Mouse (Mus musculus): ENCODE results near the gene Tmem178. TPM values are rescaled to one million over a fixed set of nuclear protein-coding genes. Genes with fewer than 3 reads are reported as not detected.
"Not testable (repeated sequence)": the region's sequence is repeated elsewhere in the genome, so short reads cannot be mapped to it uniquely, and the experiment has no call there.

Gene Tmem178
- total RNA-seq, 1 experiment from 2014 or later = not detected

DNA sequence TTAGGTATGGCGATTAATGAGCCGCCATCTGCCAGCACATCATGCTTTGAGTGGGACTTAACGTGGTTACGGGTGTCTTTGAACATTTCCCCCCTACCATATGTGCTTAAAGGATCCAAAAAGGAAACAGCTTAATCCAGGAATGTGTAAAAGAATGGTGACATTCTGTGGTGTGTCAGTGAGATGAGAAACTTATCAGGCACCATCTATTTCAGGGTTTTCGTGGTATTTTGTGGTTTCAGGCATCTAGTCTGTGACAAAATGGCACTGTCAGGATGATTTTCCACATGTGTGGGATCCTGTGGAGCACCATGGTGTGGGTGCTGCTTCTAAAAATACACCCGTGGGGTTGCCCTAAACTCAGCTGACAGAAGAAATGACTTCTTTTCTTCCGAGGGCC lies 4.6 kb upstream of the Tmem178 start:
- no peak for ATAC-seq (replicated peaks; ENCODE audit: insufficient number of reproducible peaks, low FRiP score, low TSS enrichment, poor library complexity, severe bottlenecking)

DNA sequence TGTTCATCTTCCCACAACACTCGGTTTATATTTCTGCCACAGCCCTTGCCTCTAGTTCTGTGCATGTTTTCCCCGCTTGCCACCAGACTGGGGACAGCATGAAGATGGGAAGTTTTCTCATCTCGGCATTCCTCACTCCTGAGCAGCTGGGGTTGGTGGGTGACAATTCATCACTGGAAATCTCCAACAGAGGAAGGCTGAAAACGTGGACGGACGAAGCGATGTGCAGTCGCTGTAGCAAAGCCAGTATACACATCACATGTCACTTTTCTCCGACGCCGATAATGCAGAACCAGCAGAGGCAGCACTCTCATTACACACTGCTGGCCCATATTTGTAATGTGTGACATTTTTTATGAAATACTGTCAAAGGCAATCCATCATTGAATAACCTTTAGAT lies 2.6 kb upstream of the Tmem178 start:
- no peak for ATAC-seq (replicated peaks; ENCODE audit: insufficient number of reproducible peaks, low FRiP score, low TSS enrichment, poor library complexity, severe bottlenecking)

DNA sequence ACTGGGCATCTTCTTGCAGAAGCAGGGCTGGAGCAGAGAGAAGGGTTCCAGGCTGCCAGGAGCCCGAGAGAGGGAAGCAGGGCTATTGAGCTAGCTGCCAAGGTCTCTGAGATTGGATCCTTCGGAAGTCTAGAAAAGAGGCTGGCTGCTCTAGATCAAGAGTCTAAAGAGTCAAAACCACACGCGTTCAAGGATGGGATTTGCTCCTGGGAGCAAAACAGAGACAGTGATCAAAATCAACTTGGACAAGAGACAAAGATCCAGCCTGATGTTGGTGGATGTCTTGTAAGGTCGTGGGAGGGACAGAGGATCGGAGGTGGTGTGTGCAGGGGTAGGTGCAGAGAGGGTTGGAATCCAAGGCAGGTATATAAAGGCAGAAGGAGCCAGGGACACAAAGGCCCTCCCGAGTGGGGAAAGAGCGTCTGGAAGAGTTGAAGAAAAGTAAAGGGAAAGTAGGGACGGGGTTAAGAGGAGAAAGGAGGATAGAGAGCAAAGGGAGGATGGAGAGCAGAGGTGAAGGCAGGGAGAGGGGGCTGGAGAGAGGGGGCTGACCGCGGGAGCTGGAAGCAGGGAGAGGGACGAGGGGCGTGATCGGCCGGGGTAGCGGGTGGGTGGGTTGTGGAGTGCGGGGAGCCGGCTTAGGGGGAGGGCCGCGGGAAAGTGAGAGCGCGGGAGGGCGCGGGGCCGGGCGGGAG lies 450 bp upstream of the Tmem178 start:
- ATAC-seq (replicated peaks; ENCODE audit: insufficient number of reproducible peaks, low FRiP score, low TSS enrichment, poor library complexity, severe bottlenecking) = no peak

GRCm38 (mm10) chr17:80945510-80945909 lies 1.1 kb downstream of the Tmem178 start:
- ATAC-seq (replicated peaks; ENCODE audit: insufficient number of reproducible peaks, low FRiP score, low TSS enrichment, poor library complexity, severe bottlenecking) = not testable (repeated sequence)

- no peak for ATAC-seq (replicated peaks; ENCODE audit: insufficient number of reproducible peaks, low FRiP score, low TSS enrichment, poor library complexity, severe bottlenecking)
Measured at GRCm38 (mm10) chr17:80946091-80946885, 1.9 kb downstream of the Tmem178 start.

GRCm38 (mm10) chr17:80947075-80947960 lies 2.9 kb downstream of the Tmem178 start:
- ATAC-seq (replicated peaks; ENCODE audit: insufficient number of reproducible peaks, low FRiP score, low TSS enrichment, poor library complexity, severe bottlenecking) = no peak

DNA sequence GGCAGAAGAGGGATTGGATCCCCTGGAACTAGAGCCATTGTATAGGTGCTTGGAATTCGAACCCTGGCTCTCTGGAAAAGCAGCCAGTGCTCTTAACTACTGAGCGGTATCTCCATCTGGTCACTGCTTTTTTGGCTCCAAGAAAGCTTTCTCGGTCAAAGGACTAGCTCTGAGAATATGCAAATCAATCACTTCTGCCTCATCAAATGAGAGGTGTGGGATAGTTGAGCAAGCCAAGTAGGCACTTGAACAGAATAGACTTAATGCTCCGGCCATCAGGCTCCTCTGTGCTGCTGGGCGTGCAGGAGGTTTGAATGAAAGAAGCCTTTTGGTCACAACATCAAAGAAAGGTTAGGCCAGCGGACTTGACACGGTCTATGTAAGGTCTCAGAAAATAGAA lies 5.0 kb downstream of the Tmem178 start:
- no peak for ATAC-seq (replicated peaks; ENCODE audit: insufficient number of reproducible peaks, low FRiP score, low TSS enrichment, poor library complexity, severe bottlenecking)

- ATAC-seq (replicated peaks; ENCODE audit: insufficient number of reproducible peaks, low FRiP score, low TSS enrichment, poor library complexity, severe bottlenecking) = no peak
Measured at GRCm38 (mm10) chr17:80949895-80950294, 5.5 kb downstream of the Tmem178 start.

GRCm38 (mm10) chr17:80952305-80952704 lies 7.9 kb downstream of the Tmem178 start:
- no peak for ATAC-seq (replicated peaks; ENCODE audit: insufficient number of reproducible peaks, low FRiP score, low TSS enrichment, poor library complexity, severe bottlenecking)

DNA sequence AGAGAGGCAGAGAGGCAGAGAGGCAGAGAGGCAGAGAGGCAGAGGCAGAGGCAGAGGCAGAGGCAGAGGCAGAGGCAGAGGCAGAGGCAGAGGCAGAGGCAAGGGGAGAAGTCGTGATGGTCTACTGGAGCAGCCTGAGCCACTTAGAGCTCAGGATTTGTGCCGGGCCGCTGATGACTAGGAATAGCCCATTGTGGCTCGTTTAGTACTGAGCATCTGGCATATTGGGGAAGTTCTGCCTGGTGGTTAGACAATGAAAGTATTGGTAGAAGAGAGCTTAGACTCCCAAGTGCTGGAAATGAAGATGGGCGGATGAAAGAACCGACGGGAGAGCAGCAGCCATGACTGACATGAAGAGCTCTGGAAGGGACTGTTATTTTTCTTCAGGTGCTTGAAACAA lies 11.0 kb downstream of the Tmem178 start:
- no peak for ATAC-seq (replicated peaks; ENCODE audit: insufficient number of reproducible peaks, low FRiP score, low TSS enrichment, poor library complexity, severe bottlenecking)

DNA sequence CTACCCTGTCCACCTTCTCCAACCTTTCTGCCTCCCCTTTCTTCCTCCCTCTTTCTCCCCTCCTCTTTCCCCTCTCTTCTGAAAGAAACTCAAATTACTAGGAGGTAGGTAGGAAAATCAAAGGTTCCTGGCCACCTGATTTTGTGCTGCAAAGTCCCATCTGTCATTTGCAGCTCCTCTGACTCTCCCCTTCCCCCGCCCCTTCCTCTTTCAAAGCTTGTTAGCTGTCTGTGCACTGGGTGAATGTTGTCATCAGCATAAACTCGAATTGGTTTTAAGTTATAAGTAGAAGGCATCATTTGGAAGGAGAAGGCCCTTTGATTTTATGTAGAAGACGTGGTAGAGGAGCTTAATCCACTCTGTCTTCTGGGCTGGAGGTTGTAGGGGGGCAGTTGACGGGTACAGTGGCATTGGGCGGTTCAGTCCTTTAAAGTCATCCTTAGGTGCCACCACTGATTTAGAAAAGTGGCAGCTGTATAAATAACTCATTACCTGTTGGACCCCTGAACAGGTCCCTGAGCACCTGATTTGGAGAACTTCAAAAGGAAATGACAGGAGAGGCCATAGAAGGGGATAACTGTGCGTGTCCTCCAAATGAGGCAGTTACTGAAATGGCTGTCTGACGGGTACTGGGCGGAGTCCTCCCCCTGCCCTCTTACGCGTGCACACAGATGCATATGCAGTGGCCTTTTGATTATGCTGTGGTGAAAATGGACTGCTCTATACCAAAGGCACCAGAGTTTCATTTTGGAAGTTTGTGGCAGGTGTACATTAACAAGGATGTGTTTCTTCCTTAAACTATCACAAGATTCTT lies 11.8 kb downstream of the Tmem178 start:
- ATAC-seq (replicated peaks; ENCODE audit: insufficient number of reproducible peaks, low FRiP score, low TSS enrichment, poor library complexity, severe bottlenecking) = no peak

- no peak for ATAC-seq (replicated peaks; ENCODE audit: insufficient number of reproducible peaks, low FRiP score, low TSS enrichment, poor library complexity, severe bottlenecking)
Measured at GRCm38 (mm10) chr17:80958332-80958731, 13.9 kb downstream of the Tmem178 start.

GRCm38 (mm10) chr17:80959840-80960239 lies 15.4 kb downstream of the Tmem178 start:
- ATAC-seq (replicated peaks; ENCODE audit: insufficient number of reproducible peaks, low FRiP score, low TSS enrichment, poor library complexity, severe bottlenecking) = no peak

GRCm38 (mm10) chr17:80967475-80967874 lies 23.0 kb downstream of the Tmem178 start:
- ATAC-seq (replicated peaks; ENCODE audit: insufficient number of reproducible peaks, low FRiP score, low TSS enrichment, poor library complexity, severe bottlenecking) = no peak

GRCm38 (mm10) chr17:80969643-80970619 lies 25.5 kb downstream of the Tmem178 start:
- ATAC-seq (replicated peaks; ENCODE audit: insufficient number of reproducible peaks, low FRiP score, low TSS enrichment, poor library complexity, severe bottlenecking) = no peak

DNA sequence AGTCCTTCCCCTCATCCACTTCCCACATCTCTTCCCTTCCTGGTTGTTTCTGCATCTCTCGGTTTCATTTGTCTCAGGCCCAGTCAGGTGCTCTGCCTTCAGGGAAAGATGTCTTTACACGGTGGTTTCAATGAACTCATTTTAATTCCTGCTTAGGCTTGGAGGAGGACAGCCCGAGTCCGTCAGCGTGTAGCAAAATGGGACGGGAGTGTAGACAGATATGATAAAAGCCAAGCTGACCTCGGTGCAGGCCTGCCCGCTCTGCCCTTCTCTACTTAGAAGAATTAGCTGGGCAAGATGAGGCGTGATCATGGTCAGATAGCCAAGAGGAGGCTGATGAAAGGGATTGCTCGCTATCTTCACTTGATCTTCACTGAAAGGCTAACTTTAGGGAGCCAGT lies 26.3 kb downstream of the Tmem178 start:
- ATAC-seq (replicated peaks; ENCODE audit: insufficient number of reproducible peaks, low FRiP score, low TSS enrichment, poor library complexity, severe bottlenecking) = no peak

DNA sequence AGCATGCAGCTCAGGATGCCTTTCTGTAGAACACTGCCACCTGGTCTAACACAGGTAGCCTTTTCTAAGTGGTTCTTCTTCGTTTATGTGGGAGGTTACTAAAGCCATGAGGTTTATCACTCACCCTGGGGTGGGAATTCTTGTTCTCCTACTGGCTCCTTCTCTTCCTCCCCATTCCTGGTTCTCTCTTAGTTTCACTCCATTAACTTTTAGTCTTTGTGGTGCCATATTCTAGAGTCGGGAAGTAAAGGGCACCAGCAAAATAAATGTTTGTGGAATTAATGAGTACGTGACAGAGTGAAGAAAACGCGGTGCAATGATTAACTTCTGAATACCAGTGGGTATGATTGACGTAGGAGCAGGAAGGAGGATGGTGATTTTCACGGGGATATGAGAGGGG lies 28.5 kb downstream of the Tmem178 start:
- no peak for ATAC-seq (replicated peaks; ENCODE audit: insufficient number of reproducible peaks, low FRiP score, low TSS enrichment, poor library complexity, severe bottlenecking)

Data from monocyte, adult 5-6 weeks (primary cell).